Mouse (Mus musculus): Measurements from ENCODE around the gene Gm9964.

The Gm9964 gene

GRCm38 (mm10) chr11:79253542-79254390, 42.9 kb downstream of the Gm9964 start:
- in situ Hi-C loops (cut with MseI, MboI) = no loop called here

GRCm38 (mm10) chr11:79252881-79253541, 43.7 kb downstream of the Gm9964 start:
- in situ Hi-C loops (cut with MseI, MboI) = no loop called here
